Mouse (Mus musculus) forebrain, embryonic 11.5 days (tissue): ENCODE data around the gene Afmid. TPM values are rescaled to one million over a fixed set of nuclear protein-coding genes. Genes with fewer than 3 reads are reported as not detected.

ENCODE experiments used
- polyA plus RNA-seq: library from polyadenylated mRNA; unstranded; fragments of >200 nt; fragmentation: Nextera tagmentation; extraction: Ambion mirVana; gene quantifications from 2 replicates; pipeline ENCODE4 v1.2.1, GENCODE M21; 2014

The Afmid gene
- polyA plus RNA-seq, 1 experiment from 2014 or later: 6.0 TPM

Other genes with a start within 250 kb of the Afmid start
- 18.5 and 18.8 TPM in 2 replicates for gene Tnrc6c, start 171.6 kb upstream of the Afmid start, polyA plus RNA-seq
- 2.0 and 2.4 TPM in 2 replicates for gene Tmc8, start 43.8 kb upstream of the Afmid start, polyA plus RNA-seq
- 5.9 and 10.0 TPM in 2 replicates for gene Tmc6, start 43.7 kb upstream of the Afmid start, polyA plus RNA-seq
- gene 6030468B19Rik, start 28.3 kb upstream of the Afmid start, polyA plus RNA-seq: 0.60 and 1.5 TPM in 2 replicates
- gene Gm20708, start 16.3 kb upstream of the Afmid start, polyA plus RNA-seq: 0.55 and 0.87 TPM in 2 replicates
- gene Syngr2, start 16.3 kb upstream of the Afmid start, polyA plus RNA-seq: 32.7 and 36.6 TPM in 2 replicates
- 118 and 124 TPM in 2 replicates for gene Tk1, start 168 bp downstream of the Afmid start, polyA plus RNA-seq
- 355 and 365 TPM in 2 replicates for gene Birc5, start 23.3 kb downstream of the Afmid start, polyA plus RNA-seq
- gene Tmem235, start 34.8 kb downstream of the Afmid start, polyA plus RNA-seq: not detected in 2 replicates
- gene Tha1, start 47.6 kb downstream of the Afmid start, polyA plus RNA-seq: 3.2 and 4.0 TPM in 2 replicates
- 5.4 and 5.9 TPM in 2 replicates for gene Socs3, start 144.1 kb downstream of the Afmid start, polyA plus RNA-seq
- gene Pgs1, start 160.4 kb downstream of the Afmid start, polyA plus RNA-seq: 43.4 and 45.7 TPM in 2 replicates